Mouse (Mus musculus) forebrain, embryonic 11.5 days (tissue): ENCODE results near the gene Uts2b. TPM values are rescaled to one million over a fixed set of nuclear protein-coding genes. Genes with fewer than 3 reads are reported as not detected.

ENCODE experiments used
- ATAC-seq: fragments of 200-750 bp; cut with Nextera tagmentation; replicated peaks from 2 replicates; pipeline ENCODE4 v1.8.0; 2017; ENCODE audit warnings: moderate TSS enrichment; ENCODE audit not compliant: low FRiP score
- DNase-seq: peaks from one replicate; pipeline ENCODE4 v3.0.0-alpha.2; 2017; ENCODE audit warnings: low spot score
- H3K27ac ChIP-seq: fragments of 300-500 bp; sonication (generic); 2 replicates; pipeline ENCODE4 v1.5.1; 2014; ENCODE audit warnings: low read depth, low read length
- H3K27me3 ChIP-seq: fragments of 300-500 bp; sonication (generic); 2 replicates; pipeline ENCODE4 v1.6.1; 2014; ENCODE audit warnings: mild to moderate bottlenecking, low read length, mixed read lengths; ENCODE audit not compliant: control insufficient read depth, insufficient read depth
- H3K36me3 ChIP-seq: fragments of 300-500 bp; sonication (generic); 2 replicates; pipeline ENCODE4 v1.6.1; 2014; ENCODE audit warnings: mild to moderate bottlenecking, low read length, moderate library complexity, mixed read lengths; ENCODE audit not compliant: control insufficient read depth, insufficient read depth
- H3K4me1 ChIP-seq: fragments of 300-500 bp; sonication (generic); replicated peaks from 2 replicates; pipeline ENCODE4 v1.6.1; 2014; ENCODE audit warnings: low read length, mixed read lengths; ENCODE audit not compliant: control insufficient read depth, insufficient read depth
- H3K4me2 ChIP-seq: fragments of 300-500 bp; sonication (generic); 2 replicates; pipeline ENCODE4 v1.6.1; 2014; ENCODE audit warnings: low read depth, mild to moderate bottlenecking, low read length, moderate library complexity, mixed read lengths; ENCODE audit not compliant: severe bottlenecking
- H3K4me3 ChIP-seq: fragments of 300-500 bp; sonication (generic); 2 replicates; pipeline ENCODE4 v1.5.1; 2014; ENCODE audit warnings: low read depth, low read length
- H3K9ac ChIP-seq: fragments of 300-500 bp; sonication (generic); 2 replicates; pipeline ENCODE4 v1.6.1; 2014; ENCODE audit warnings: low read length
- H3K9me3 ChIP-seq: fragments of 300-500 bp; sonication (generic); 2 replicates; pipeline ENCODE4 v1.6.1; 2016; ENCODE audit warnings: low read length, mixed read lengths; ENCODE audit not compliant: control insufficient read depth
- WGBS: fragments of 180-500 bp; shearing (Covaris S2); extraction: QIAGEN DNeasy Blood & Tissue Kit; methylation state at CpG from one replicate; pipeline ENCODE4 v1.1.7; 2014; 5-methylcytosine and 5-hydroxymethylcytosine counted together
- polyA plus RNA-seq: library from polyadenylated mRNA; unstranded; fragments of >200 nt; fragmentation: Nextera tagmentation; extraction: Ambion mirVana; gene quantifications from 2 replicates; pipeline ENCODE4 v1.2.1, GENCODE M21; 2014

Gene Uts2b
- not detected in 2 replicates for polyA plus RNA-seq

GRCm38 (mm10) chr16:27370191-27370590 lies at the start of gene Uts2b:
TSS of gene Uts2b (minus strand) at chr16:27370239.
- Histone ChIP-seq H3K27ac (no peak within 1 kb of the TSS), H3K36me3 (no peaks in the 10 kb centered on the region), H3K9me3 (no peaks in the 10 kb centered on the region), H3K4me1 (no peaks in the 10 kb centered on the region), H3K4me2 (no peak within 1 kb of the TSS), H3K4me3 (no peak within 1 kb of the TSS), H3K27me3 (no peaks in the 10 kb centered on the region), H3K9ac (no peak within 1 kb of the TSS)
- DNase-seq (no peak), ATAC-seq (no peak)
- 77% methylated on average over 8 of the region's 8 CpGs for WGBS

- Histone ChIP-seq H3K27me3 (no peaks in the 10 kb centered on the region), H3K36me3 (peaks cover 20% of the 10 kb centered on the region), H3K4me1 (no peaks in the 10 kb centered on the region), H3K27ac (no peak overlapping the region), H3K4me3 (no peak overlapping the region), H3K4me2 (no peak overlapping the region), H3K9me3 (no peaks in the 10 kb centered on the region; the same call in 1 of the 2 replicates), H3K9ac (no peak overlapping the region)
- WGBS = 98% methylated on average over 3 of the region's 3 CpGs
- DNase-seq = no peak
- no peak for ATAC-seq
These were observed 47.6 kb upstream of the Uts2b start for GRCm38 (mm10) chr16:27417632-27418031.

GRCm38 (mm10) chr16:27416937-27417584 lies 47.0 kb upstream of the Uts2b start:
- no peaks in the 10 kb centered on the region for H3K27me3 ChIP-seq
- H3K9ac ChIP-seq = no peak overlapping the region
- H3K4me2 ChIP-seq = no peak overlapping the region
- no peaks in the 10 kb centered on the region for H3K4me1 ChIP-seq
- ATAC-seq = no peak
- H3K27ac ChIP-seq = no peak overlapping the region
- WGBS = 91% methylated on average over 6 of the region's 6 CpGs
- no peak overlapping the region for H3K4me3 ChIP-seq
- H3K36me3 ChIP-seq = peaks cover 14% of the 10 kb centered on the region
- no peaks in the 10 kb centered on the region; the same call in 1 of the 2 replicates for H3K9me3 ChIP-seq
- DNase-seq = no peak

GRCm38 (mm10) chr16:27404107-27404506 lies 34.1 kb upstream of the Uts2b start:
- no peaks in the 10 kb centered on the region for H3K9me3 ChIP-seq
- H3K4me2 ChIP-seq = no peak overlapping the region
- ATAC-seq = no peak

GRCm38 (mm10) chr16:27401579-27401978 lies 31.5 kb upstream of the Uts2b start:
- no peak overlapping the region for H3K27ac ChIP-seq
- ATAC-seq (no peak), DNase-seq (no peak)
- H3K36me3 ChIP-seq = no peaks in the 10 kb centered on the region
- no peak overlapping the region for H3K9ac ChIP-seq
- H3K9me3 ChIP-seq = no peaks in the 10 kb centered on the region
- no peak overlapping the region for H3K4me3 ChIP-seq
- no peaks in the 10 kb centered on the region for H3K27me3 ChIP-seq
- no peaks in the 10 kb centered on the region for H3K4me1 ChIP-seq
- 91% methylated on average over 2 of the region's 2 CpGs for WGBS
- H3K4me2 ChIP-seq = no peak overlapping the region

More at GRCm38 (mm10) chr16:27404107-27404506, 34.1 kb upstream of the Uts2b start:
- Histone ChIP-seq H3K27me3 (no peaks in the 10 kb centered on the region), H3K9ac (no peak overlapping the region), H3K27ac (no peak overlapping the region), H3K36me3 (no peaks in the 10 kb centered on the region; the same call in 1 of the 2 replicates), H3K4me1 (no peaks in the 10 kb centered on the region), H3K4me3 (no peak overlapping the region)
- DNase-seq = no peak

- WGBS = 94% methylated on average over 6 of the region's 6 CpGs
- no peak overlapping the region for H3K4me2 ChIP-seq
These were observed 29.7 kb upstream of the Uts2b start for GRCm38 (mm10) chr16:27399719-27400253.

GRCm38 (mm10) chr16:27399026-27399718 lies 29.1 kb upstream of the Uts2b start:
- no peaks in the 10 kb centered on the region for H3K4me1 ChIP-seq
- no peaks in the 10 kb centered on the region for H3K27me3 ChIP-seq
- no peak overlapping the region for H3K4me2 ChIP-seq
- no peak for ATAC-seq
- no peaks in the 10 kb centered on the region for H3K9me3 ChIP-seq
- no peak overlapping the region for H3K27ac ChIP-seq
- H3K4me3 ChIP-seq = no peak overlapping the region
- H3K9ac ChIP-seq = no peak overlapping the region
- WGBS = 95% methylated on average over 3 of the region's 3 CpGs
- no peaks in the 10 kb centered on the region for H3K36me3 ChIP-seq
- DNase-seq = no peak

More at GRCm38 (mm10) chr16:27399719-27400253, 29.7 kb upstream of the Uts2b start:
- Histone ChIP-seq H3K9me3 (no peaks in the 10 kb centered on the region), H3K27ac (no peak overlapping the region), H3K4me1 (no peaks in the 10 kb centered on the region), H3K27me3 (no peaks in the 10 kb centered on the region), H3K9ac (no peak overlapping the region), H3K4me3 (no peak overlapping the region), H3K36me3 (no peaks in the 10 kb centered on the region)
- ATAC-seq (no peak), DNase-seq (no peak)

GRCm38 (mm10) chr16:27396951-27397350 lies 26.9 kb upstream of the Uts2b start:
- DNase-seq = no peak
- no peak overlapping the region for H3K27ac ChIP-seq
- no peak overlapping the region for H3K9ac ChIP-seq
- no peaks in the 10 kb centered on the region for H3K36me3 ChIP-seq
- ATAC-seq = no peak
- no peaks in the 10 kb centered on the region for H3K4me1 ChIP-seq
- no peak overlapping the region for H3K4me2 ChIP-seq
- WGBS = 97% methylated on average over 1 of the region's 1 CpGs
- H3K9me3 ChIP-seq = no peaks in the 10 kb centered on the region
- no peak overlapping the region for H3K4me3 ChIP-seq
- no peaks in the 10 kb centered on the region for H3K27me3 ChIP-seq
